Mouse (Mus musculus): Measurements from ENCODE around the gene Kcne1l. TPM values are rescaled to one million over a fixed set of nuclear protein-coding genes. Genes with fewer than 3 reads are reported as not detected.

Kcne1l gene
- polyA plus RNA-seq (2015; fragmentation: Nextera tagmentation; extraction: Ambion mirVana), result 26.8 and 29.5 TPM in 2 replicates

DNA sequence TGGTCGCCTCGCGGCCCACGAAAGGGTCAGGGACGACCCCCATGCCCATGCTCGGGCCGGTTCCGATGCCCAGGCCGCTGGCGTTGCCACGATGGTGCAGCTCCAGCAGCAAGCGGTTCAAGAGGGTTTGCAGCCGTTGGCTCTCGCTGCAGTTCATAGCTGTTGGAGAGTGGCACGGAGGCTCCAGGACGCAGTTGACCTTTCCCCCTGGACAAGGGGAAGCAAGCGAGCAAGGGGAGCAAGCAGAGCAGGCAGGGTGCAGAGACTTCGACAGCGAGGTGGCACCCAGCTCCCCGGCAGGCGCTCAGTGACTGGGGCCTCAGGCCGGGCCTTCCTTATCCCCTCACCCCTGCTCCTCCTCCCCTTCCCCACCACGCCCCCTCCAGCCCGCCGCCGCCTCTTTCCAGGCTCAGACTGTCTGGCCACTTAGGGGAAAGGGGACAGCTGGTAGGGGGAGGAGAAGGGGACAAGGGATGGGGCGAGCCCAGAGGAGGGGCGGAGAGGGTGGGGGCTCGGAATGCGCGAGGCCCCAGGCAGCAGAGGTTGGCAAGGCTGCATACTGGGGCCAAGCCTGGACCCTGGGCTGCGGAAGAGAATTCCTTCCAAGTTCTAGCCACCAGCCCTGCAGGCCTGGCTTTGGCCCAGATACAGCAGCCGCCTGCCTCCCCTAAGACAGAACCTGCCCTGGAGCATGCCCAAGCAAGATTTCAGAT, at the start of gene Kcne1l:
Gene Kcne1l (minus strand): TSS at position 426 of the 713 bp plus-strand sequence.
- H3K4me1 ChIP-seq, result peaks cover 12% of the 10 kb centered on the region
- H3K27ac ChIP-seq (replicated peaks), result peak within 1 kb of the TSS; percentile 72
- no peaks in the 10 kb centered on the region for H3K27me3 ChIP-seq
- H3K9ac ChIP-seq (replicated peaks), result 0 out of 2 replicates have a peak within 1 kb of the TSS, but pooled peaks have one; percentile 13
- H3K36me3 ChIP-seq, result no peaks in the 10 kb centered on the region
- peak; percentile 74 for ATAC-seq (replicated peaks)
- H3K9me3 ChIP-seq, result no peaks in the 10 kb centered on the region
- WGBS, result 30% methylated on average over 32 of the region's 33 CpGs
- peak within 1 kb of the TSS; percentile 46 for H3K4me2 ChIP-seq (replicated peaks)
- peak within 1 kb of the TSS; percentile 24 for H3K4me3 ChIP-seq

DNA sequence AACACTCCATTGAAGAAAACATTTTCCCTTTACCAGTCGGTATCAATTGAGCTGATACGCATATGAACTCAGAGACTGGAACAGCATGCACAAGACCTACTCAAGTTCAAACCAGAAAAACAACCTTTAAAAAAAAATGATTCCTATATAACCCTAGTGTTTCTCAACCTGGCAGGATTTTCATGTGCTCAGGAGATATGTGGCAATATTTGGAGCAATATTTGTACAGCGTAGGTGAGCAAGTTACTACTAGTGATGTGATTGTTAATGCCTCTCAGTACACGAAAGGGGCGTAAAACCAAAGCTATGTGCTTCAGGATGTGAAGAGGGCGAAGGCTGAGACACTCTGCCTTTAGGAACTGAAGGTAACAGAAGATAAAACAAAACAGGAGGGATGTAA, 30.1 kb upstream of the Kcne1l start:
- no peak overlapping the region for H3K4me2 ChIP-seq (replicated peaks)
- H3K27me3 ChIP-seq, result no peaks in the 10 kb centered on the region
- ATAC-seq (replicated peaks), result no peak
- no peak overlapping the region for H3K4me3 ChIP-seq
- H3K9me3 ChIP-seq, result no peaks in the 10 kb centered on the region
- H3K4me1 ChIP-seq, result no peaks in the 10 kb centered on the region
- H3K27ac ChIP-seq (replicated peaks), result no peak overlapping the region
- H3K36me3 ChIP-seq, result no peaks in the 10 kb centered on the region
- no peak overlapping the region for H3K9ac ChIP-seq (replicated peaks)
- 94% methylated on average over 6 of the region's 6 CpGs for WGBS

DNA sequence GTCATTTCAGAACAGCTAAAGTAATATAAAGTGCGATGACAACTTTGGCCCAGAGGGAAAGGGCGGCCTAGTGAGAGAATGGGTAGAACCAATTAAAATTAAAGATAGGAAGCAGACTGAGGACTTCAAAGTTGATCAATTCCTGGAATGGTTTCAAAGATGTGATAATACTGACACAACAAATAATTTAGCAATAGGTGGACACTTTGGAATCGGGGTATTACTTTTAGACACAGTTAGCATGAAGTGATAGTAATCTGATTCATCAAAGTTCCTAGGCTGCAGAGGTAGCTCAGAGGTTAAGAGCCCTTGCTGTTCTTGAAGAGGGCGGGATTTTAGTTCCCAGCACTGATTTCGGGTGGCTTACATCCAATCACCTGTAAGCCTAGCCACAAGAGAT, 29.4 kb upstream of the Kcne1l start:
- no peaks in the 10 kb centered on the region for H3K27me3 ChIP-seq
- H3K4me3 ChIP-seq, result no peak overlapping the region
- WGBS, result 92% methylated on average over 5 of the region's 5 CpGs
- no peaks in the 10 kb centered on the region for H3K4me1 ChIP-seq
- no peak overlapping the region for H3K27ac ChIP-seq (replicated peaks)
- no peak overlapping the region for H3K9ac ChIP-seq (replicated peaks)
- ATAC-seq (replicated peaks), result no peak
- H3K36me3 ChIP-seq, result no peaks in the 10 kb centered on the region
- H3K4me2 ChIP-seq (replicated peaks), result no peak overlapping the region
- no peaks in the 10 kb centered on the region for H3K9me3 ChIP-seq

DNA sequence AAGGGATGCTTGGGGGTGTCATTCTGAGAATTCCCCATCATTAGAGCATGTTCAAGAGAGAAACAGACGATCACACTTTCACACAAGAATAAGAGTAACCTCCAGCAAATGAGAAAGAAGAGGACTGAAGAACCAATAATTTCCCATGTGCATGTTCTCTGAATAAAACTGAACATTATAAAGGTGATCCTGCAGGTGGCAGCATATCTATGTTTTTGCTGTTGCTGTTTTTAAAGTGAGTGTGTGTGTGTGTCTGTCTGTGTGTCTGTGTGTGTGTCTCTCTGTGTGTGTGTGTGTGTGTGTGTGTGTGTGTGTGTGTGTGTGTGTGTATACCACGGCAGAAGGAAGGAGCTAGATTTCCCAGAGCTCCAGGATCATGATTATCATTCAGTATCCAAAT, 19.7 kb upstream of the Kcne1l start:
- H3K36me3 ChIP-seq, result no peaks in the 10 kb centered on the region
- no peaks in the 10 kb centered on the region for H3K4me1 ChIP-seq
- no peak overlapping the region for H3K4me2 ChIP-seq (replicated peaks)
- H3K27ac ChIP-seq (replicated peaks), result no peak overlapping the region
- no peak overlapping the region for H3K4me3 ChIP-seq
- no peak for ATAC-seq (replicated peaks)
- H3K27me3 ChIP-seq, result no peaks in the 10 kb centered on the region
- WGBS, result 80% methylated on average over 2 of the region's 2 CpGs
- H3K9me3 ChIP-seq, result no peaks in the 10 kb centered on the region
- no peak overlapping the region for H3K9ac ChIP-seq (replicated peaks)

DNA sequence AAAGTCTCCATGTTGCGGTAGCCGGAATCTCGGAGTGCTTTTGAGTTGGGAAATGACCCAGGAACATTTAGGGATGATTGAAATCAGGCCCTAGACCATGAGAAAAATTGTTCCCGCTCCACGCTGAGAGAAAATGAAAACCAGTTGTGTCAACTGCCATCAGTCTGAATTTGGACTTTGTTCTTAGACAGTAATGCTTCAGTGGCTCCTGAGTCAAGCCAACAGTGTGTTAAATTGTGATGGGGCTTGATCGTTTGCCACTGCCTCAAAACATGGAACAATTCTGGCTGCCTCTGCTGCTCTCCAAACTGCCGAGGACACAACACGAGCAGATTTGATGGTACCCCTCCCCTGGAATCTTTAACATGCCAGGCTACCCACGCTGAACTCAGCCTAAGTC, 10.0 kb upstream of the Kcne1l start:
- no peak overlapping the region for H3K4me3 ChIP-seq
- WGBS, result 74% methylated on average over 9 of the region's 9 CpGs

DNA sequence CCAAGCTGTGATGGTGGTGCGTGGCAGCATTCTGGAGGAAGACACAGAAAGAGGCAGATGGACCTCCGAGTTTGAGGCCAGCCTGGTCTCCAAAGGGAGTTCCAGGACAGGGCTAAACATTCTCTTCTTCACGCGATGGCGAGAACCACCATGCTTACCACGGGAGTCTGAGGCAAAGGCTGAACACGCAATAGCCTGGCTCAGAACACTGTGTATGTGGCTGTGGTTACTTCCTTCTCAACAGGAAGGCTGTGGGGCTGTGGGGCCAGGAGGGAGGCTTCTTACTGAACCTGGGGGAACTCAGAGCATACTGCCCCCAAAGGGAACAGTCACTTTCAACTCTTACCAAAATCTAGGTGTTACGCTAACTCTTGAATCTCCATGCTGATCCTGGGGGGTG, 9.2 kb upstream of the Kcne1l start:
- no peak overlapping the region for H3K27ac ChIP-seq (replicated peaks)
- H3K4me2 ChIP-seq (replicated peaks), result no peak overlapping the region
- H3K9ac ChIP-seq (replicated peaks), result no peak overlapping the region
- H3K36me3 ChIP-seq, result no peaks in the 10 kb centered on the region
- H3K27me3 ChIP-seq, result no peaks in the 10 kb centered on the region
- 0 out of 2 replicates have a peak, but pooled peaks cover 4% of the 10 kb centered on the region for H3K4me1 ChIP-seq
- WGBS, result 79% methylated on average over 8 of the region's 8 CpGs
- no peak overlapping the region for H3K4me3 ChIP-seq
- no peaks in the 10 kb centered on the region for H3K9me3 ChIP-seq
- no peak for ATAC-seq (replicated peaks)

More for the DNA sequence above, 10.0 kb upstream of the Kcne1l start:
- Histone ChIP-seq H3K4me1 (0 out of 2 replicates have a peak, but pooled peaks cover 4% of the 10 kb centered on the region), H3K9ac (replicated peaks) (no peak overlapping the region), H3K4me2 (replicated peaks) (no peak overlapping the region), H3K36me3 (no peaks in the 10 kb centered on the region), H3K9me3 (no peaks in the 10 kb centered on the region), H3K27ac (replicated peaks) (no peak overlapping the region), H3K27me3 (no peaks in the 10 kb centered on the region)
- ATAC-seq (replicated peaks), result no peak

DNA sequence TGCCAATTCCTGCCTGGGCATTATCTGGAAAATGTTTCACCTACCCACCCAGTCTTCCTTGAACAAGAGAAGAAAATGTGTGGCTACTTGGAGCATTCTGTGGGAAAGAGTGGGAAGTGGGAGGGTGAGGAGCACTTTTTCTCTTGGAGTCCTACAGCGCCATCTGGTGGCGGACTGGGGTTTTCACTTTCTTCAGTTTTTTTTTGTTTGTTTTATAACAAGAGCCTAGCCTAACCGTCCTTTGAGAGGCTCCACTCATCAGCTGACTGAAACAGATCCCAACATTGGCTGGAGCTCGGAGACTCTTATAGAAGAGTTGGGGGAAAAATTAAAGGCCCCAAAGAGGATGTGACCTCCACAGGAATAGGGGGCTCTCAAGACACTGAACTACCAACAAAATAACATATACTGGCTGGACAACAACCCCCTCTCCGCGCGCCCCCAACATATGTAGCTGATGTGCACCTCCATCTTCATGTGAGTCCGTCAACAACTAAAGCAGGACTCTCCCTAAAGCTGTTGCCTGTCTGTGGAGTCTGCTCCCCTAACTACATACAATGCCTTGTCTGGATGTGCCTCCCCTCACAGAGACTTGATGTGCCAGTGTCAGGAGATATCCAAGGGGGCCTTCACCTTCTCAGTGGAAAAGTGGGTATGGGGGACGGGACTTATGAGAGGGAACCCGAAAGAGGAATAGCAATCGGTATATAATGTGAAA, 8.4 kb upstream of the Kcne1l start:
- Histone ChIP-seq H3K9ac (replicated peaks) (no peak overlapping the region; the same call in 1 of the 2 replicates), H3K4me1 (0 out of 2 replicates have a peak, but pooled peaks cover 4% of the 10 kb centered on the region), H3K36me3 (no peaks in the 10 kb centered on the region), H3K9me3 (no peaks in the 10 kb centered on the region), H3K4me2 (replicated peaks) (peak overlapping the region; percentile 20), H3K27me3 (no peaks in the 10 kb centered on the region), H3K4me3 (no peak overlapping the region), H3K27ac (replicated peaks) (no peak overlapping the region)
- 53% methylated on average over 11 of the region's 11 CpGs for WGBS
- ATAC-seq (replicated peaks), result peak; percentile 83

DNA sequence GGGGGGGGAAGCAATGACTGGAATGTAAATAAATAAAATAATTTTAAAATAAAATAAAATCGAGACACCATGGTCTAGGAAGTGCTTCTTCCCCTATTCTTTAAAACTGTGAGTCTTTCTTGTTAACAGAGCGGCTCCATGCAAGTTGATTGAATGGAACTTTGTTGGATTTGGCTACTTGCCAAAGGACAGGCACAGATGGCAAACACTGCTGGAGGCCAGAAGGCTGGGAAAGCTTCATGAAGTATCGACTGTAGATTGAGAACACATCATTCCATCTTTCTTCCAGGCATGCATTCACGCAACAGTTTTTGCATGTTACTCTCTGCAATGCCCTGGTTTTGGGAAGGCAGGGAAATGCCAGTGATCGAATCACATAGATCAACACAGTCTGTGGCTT, 4.3 kb upstream of the Kcne1l start:
- 32% methylated on average over 5 of the region's 5 CpGs for WGBS
- ATAC-seq (replicated peaks), result no peak
- H3K27me3 ChIP-seq, result no peaks in the 10 kb centered on the region
- H3K9ac ChIP-seq (replicated peaks), result no peak overlapping the region
- no peaks in the 10 kb centered on the region for H3K9me3 ChIP-seq
- H3K27ac ChIP-seq (replicated peaks), result no peak overlapping the region
- no peak overlapping the region for H3K4me2 ChIP-seq (replicated peaks)
- H3K36me3 ChIP-seq, result no peaks in the 10 kb centered on the region
- peaks cover 13% of the 10 kb centered on the region for H3K4me1 ChIP-seq
- no peak overlapping the region for H3K4me3 ChIP-seq

DNA sequence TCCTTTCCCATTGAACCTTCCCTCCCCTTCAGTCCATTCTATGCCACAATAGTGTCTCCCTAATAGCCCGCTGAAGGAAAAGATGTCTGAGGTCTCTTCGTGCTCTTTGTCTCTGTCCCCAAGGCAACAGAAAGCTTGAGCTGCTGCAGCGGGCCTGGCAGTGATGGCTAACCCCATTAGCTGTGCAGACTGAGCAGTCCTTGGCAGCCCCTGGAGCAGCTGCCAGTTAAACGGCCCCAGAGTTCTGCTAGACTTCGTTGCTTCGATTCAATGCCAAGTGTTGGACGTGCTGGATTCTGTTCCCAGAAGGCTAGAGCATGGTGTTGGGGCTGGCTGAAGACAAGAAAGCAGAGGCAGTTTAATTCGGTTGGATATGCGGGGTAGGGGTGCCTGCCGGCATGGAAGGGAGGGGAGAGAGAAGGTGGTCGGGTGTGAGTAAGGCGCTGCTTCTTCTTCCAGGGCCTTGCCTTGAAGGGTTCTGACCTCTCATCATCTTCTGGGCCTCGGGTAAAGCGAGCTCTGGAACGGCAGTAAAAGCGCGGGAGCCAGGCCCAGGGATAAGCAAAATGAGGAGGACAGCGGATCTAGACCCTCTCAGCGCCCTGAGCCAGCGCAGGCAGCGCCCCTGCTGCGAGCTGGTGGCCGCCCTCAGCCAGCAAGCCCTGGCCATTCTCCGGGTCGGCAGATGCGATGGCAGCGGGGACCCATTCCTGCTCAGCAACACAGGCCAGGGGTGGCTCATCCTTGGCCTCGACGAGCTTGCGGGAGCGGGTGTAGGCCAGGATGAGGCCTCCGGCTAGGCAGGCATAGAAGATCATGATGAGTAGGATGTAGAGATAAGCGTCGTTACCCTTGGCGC, 855 bp downstream of the Kcne1l start:
- H3K27ac ChIP-seq (replicated peaks), result peak overlapping the region; percentile 72
- 0 out of 2 replicates have a peak overlapping the region, but pooled peaks have one; percentile 13 for H3K9ac ChIP-seq (replicated peaks)
- peak overlapping the region; percentile 24 for H3K4me3 ChIP-seq
- no peaks in the 10 kb centered on the region for H3K36me3 ChIP-seq
- ATAC-seq (replicated peaks), result peak; percentile 91
- 29% methylated on average over 35 of the region's 35 CpGs for WGBS
- no peaks in the 10 kb centered on the region for H3K9me3 ChIP-seq
- no peaks in the 10 kb centered on the region for H3K27me3 ChIP-seq
- peak overlapping the region; percentile 46 for H3K4me2 ChIP-seq (replicated peaks)
- H3K4me1 ChIP-seq, result peaks cover 12% of the 10 kb centered on the region

DNA sequence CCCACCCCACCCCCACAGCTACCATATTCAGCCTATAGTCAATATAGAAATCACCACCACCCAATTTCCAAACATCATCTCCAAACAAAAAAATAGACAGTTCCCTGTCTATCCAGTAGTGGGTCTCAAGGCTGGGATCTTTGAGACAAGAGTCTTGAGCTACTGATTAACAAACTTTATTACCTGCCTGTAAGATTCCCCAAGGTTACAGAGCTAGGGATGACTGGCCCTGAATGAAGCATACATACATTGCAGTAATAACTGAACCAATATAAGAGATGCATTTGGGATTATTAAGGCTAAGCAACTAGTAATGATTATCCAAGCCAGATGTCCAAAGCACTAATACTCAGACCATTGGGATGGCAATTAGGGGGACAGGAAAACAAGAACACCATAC, 1.5 kb downstream of the Kcne1l start:
- H3K36me3 ChIP-seq, result no peaks in the 10 kb centered on the region
- H3K4me2 ChIP-seq (replicated peaks), result no peak overlapping the region
- no peaks in the 10 kb centered on the region for H3K27me3 ChIP-seq
- H3K4me3 ChIP-seq, result no peak overlapping the region
- no peak overlapping the region for H3K9ac ChIP-seq (replicated peaks)
- H3K4me1 ChIP-seq, result peaks cover 12% of the 10 kb centered on the region
- H3K27ac ChIP-seq (replicated peaks), result peak overlapping the region; percentile 72
- peak; percentile 14 for ATAC-seq (replicated peaks)
- no peaks in the 10 kb centered on the region for H3K9me3 ChIP-seq

DNA sequence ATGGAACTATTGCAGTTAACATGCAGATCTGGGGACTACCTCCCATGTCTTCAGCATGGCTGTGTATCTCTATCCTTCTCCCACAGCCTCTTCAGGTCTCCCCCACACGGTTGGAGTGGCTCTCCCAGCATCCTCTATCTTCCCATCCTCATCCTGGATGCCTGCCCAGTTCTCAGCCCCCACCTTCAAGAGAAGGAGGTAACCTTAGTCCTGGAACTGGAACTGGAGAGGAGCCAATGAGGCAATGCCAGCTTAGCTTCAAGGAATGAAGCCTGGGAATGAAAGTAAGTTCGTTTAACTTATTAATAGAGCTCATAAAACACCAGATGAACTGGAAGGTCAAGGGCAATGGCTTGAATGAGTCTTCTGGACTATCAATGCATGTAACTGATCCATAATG, 2.6 kb downstream of the Kcne1l start:
- Histone ChIP-seq H3K9ac (replicated peaks) (no peak overlapping the region), H3K4me1 (peaks cover 12% of the 10 kb centered on the region), H3K27ac (replicated peaks) (no peak overlapping the region), H3K4me2 (replicated peaks) (no peak overlapping the region), H3K27me3 (no peaks in the 10 kb centered on the region), H3K4me3 (no peak overlapping the region), H3K36me3 (no peaks in the 10 kb centered on the region), H3K9me3 (no peaks in the 10 kb centered on the region)
- ATAC-seq (replicated peaks), result no peak
- 43% methylated on average over 2 of the region's 2 CpGs for WGBS

DNA sequence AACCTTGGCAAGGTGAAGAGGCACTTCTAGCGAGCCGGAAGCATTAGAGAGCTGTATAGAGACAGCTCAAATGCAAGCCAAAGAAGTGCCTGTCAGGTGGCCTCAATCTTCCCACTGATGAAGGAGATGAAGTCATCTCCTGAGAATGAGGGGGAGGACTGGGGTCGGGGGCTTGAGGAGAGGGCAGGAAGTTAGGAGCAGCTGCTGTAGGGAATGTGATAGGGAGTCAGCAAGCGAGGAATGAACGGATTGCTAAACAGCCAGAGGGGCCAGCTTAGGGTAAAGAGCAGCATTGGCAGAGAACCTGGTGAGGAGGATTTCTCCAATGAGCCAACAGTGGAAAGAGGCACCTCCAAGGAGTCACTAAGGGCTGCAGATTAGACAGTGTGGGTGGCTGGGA, 20.2 kb downstream of the Kcne1l start:
- H3K4me1 ChIP-seq, result no peaks in the 10 kb centered on the region
- H3K9ac ChIP-seq (replicated peaks), result no peak overlapping the region
- 64% methylated on average over 5 of the region's 5 CpGs for WGBS
- H3K36me3 ChIP-seq, result no peaks in the 10 kb centered on the region
- no peak for ATAC-seq (replicated peaks)
- H3K4me2 ChIP-seq (replicated peaks), result no peak overlapping the region
- H3K9me3 ChIP-seq, result no peaks in the 10 kb centered on the region
- H3K27me3 ChIP-seq, result no peaks in the 10 kb centered on the region
- no peak overlapping the region for H3K4me3 ChIP-seq
- H3K27ac ChIP-seq (replicated peaks), result no peak overlapping the region
